Mouse (Mus musculus): Measurements from ENCODE around the gene Pabpc6. TPM values are rescaled to one million over a fixed set of nuclear protein-coding genes. Genes with fewer than 3 reads are reported as not detected.

The Pabpc6 gene
- polyA plus RNA-seq, 1 experiment from 2014 or later, result not detected

GRCm38 (mm10) chr17:9667955-9668354, 1.6 kb downstream of the Pabpc6 start:
- WGBS, result 86% methylated on average over 9 of the region's 9 CpGs

GRCm38 (mm10) chr17:9658651-9659050, 10.9 kb downstream of the Pabpc6 start:
- no peak for DNase-seq (ENCODE audit: low spot score)
- 63% methylated on average over 5 of the region's 5 CpGs for WGBS
- no peak overlapping the region for H3K4me3 ChIP-seq (ENCODE audit: low read depth, low read length)

More at GRCm38 (mm10) chr17:9667955-9668354, 1.6 kb downstream of the Pabpc6 start:
- no peaks in the 10 kb centered on the region for H3K9me3 ChIP-seq (ENCODE audit: control insufficient read depth, low read length)
- no peaks in the 10 kb centered on the region for H3K4me1 ChIP-seq (replicated peaks; ENCODE audit: control insufficient read depth, insufficient read depth, low read length)
- H3K36me3 ChIP-seq (ENCODE audit: control insufficient read depth, insufficient read depth, low read length), result no peaks in the 10 kb centered on the region
- DNase-seq (ENCODE audit: low spot score), result no peak
- no peak overlapping the region for H3K9ac ChIP-seq (ENCODE audit: low read depth, low read length)
- H3K27me3 ChIP-seq (replicated peaks; ENCODE audit: control insufficient read depth, insufficient read depth, low read length), result no peaks in the 10 kb centered on the region
- no peak overlapping the region for H3K4me2 ChIP-seq
- ATAC-seq (replicated peaks; ENCODE audit: low FRiP score), result no peak
- H3K4me3 ChIP-seq (ENCODE audit: low read depth, low read length), result no peak overlapping the region
- no peak overlapping the region for H3K27ac ChIP-seq (ENCODE audit: low read depth, low read length)

GRCm38 (mm10) chr17:9654155-9654554, 15.4 kb downstream of the Pabpc6 start:
- Histone ChIP-seq H3K9ac (ENCODE audit: low read depth, low read length) (no peak overlapping the region), H3K27ac (ENCODE audit: low read depth, low read length) (no peak overlapping the region), H3K4me2 (no peak overlapping the region), H3K9me3 (ENCODE audit: control insufficient read depth, low read length) (no peaks in the 10 kb centered on the region), H3K4me1 (replicated peaks; ENCODE audit: control insufficient read depth, insufficient read depth, low read length) (no peaks in the 10 kb centered on the region), H3K36me3 (ENCODE audit: control insufficient read depth, insufficient read depth, low read length) (no peaks in the 10 kb centered on the region), H3K4me3 (ENCODE audit: low read depth, low read length) (no peak overlapping the region), H3K27me3 (replicated peaks; ENCODE audit: control insufficient read depth, insufficient read depth, low read length) (no peaks in the 10 kb centered on the region)
- DNase-seq (ENCODE audit: low spot score), result no peak
- ATAC-seq (replicated peaks; ENCODE audit: low FRiP score), result no peak
- WGBS, result 76% methylated on average over 3 of the region's 3 CpGs

More at GRCm38 (mm10) chr17:9658651-9659050, 10.9 kb downstream of the Pabpc6 start:
- no peak overlapping the region for H3K27ac ChIP-seq (ENCODE audit: low read depth, low read length)
- no peaks in the 10 kb centered on the region for H3K27me3 ChIP-seq (replicated peaks; ENCODE audit: control insufficient read depth, insufficient read depth, low read length)
- H3K4me1 ChIP-seq (replicated peaks; ENCODE audit: control insufficient read depth, insufficient read depth, low read length), result no peaks in the 10 kb centered on the region
- no peak overlapping the region for H3K9ac ChIP-seq (ENCODE audit: low read depth, low read length)
- no peaks in the 10 kb centered on the region for H3K36me3 ChIP-seq (ENCODE audit: control insufficient read depth, insufficient read depth, low read length)
- no peak overlapping the region for H3K4me2 ChIP-seq
- no peak for ATAC-seq (replicated peaks; ENCODE audit: low FRiP score)
- no peaks in the 10 kb centered on the region for H3K9me3 ChIP-seq (ENCODE audit: control insufficient read depth, low read length)

- no peak for DNase-seq (ENCODE audit: low spot score)
- H3K27me3 ChIP-seq (replicated peaks; ENCODE audit: control insufficient read depth, insufficient read depth, low read length), result no peaks in the 10 kb centered on the region
- H3K36me3 ChIP-seq (ENCODE audit: control insufficient read depth, insufficient read depth, low read length), result no peaks in the 10 kb centered on the region
- no peaks in the 10 kb centered on the region for H3K4me1 ChIP-seq (replicated peaks; ENCODE audit: control insufficient read depth, insufficient read depth, low read length)
- H3K9me3 ChIP-seq (ENCODE audit: control insufficient read depth, low read length), result no peaks in the 10 kb centered on the region
- H3K4me3 ChIP-seq (ENCODE audit: low read depth, low read length), result no peak overlapping the region
- H3K27ac ChIP-seq (ENCODE audit: low read depth, low read length), result no peak overlapping the region
- H3K9ac ChIP-seq (ENCODE audit: low read depth, low read length), result no peak overlapping the region
- H3K4me2 ChIP-seq, result no peak overlapping the region
- no peak for ATAC-seq (replicated peaks; ENCODE audit: low FRiP score)
- 66% methylated on average over 4 of the region's 4 CpGs for WGBS
Measured at GRCm38 (mm10) chr17:9647644-9648043, 21.9 kb downstream of the Pabpc6 start.

- H3K27ac ChIP-seq (ENCODE audit: low read depth, low read length), result no peak overlapping the region
- no peaks in the 10 kb centered on the region for H3K27me3 ChIP-seq (replicated peaks; ENCODE audit: control insufficient read depth, insufficient read depth, low read length)
- H3K4me2 ChIP-seq, result no peak overlapping the region
- WGBS, result 65% methylated on average over 7 of the region's 7 CpGs
- H3K9ac ChIP-seq (ENCODE audit: low read depth, low read length), result no peak overlapping the region
- DNase-seq (ENCODE audit: low spot score) (no peak), ATAC-seq (replicated peaks; ENCODE audit: low FRiP score) (no peak)
- H3K4me3 ChIP-seq (ENCODE audit: low read depth, low read length), result no peak overlapping the region
- H3K9me3 ChIP-seq (ENCODE audit: control insufficient read depth, low read length), result no peaks in the 10 kb centered on the region
- no peaks in the 10 kb centered on the region for H3K36me3 ChIP-seq (ENCODE audit: control insufficient read depth, insufficient read depth, low read length)
- no peaks in the 10 kb centered on the region for H3K4me1 ChIP-seq (replicated peaks; ENCODE audit: control insufficient read depth, insufficient read depth, low read length)
Measured at GRCm38 (mm10) chr17:9643657-9644180, 25.8 kb downstream of the Pabpc6 start.

- Histone ChIP-seq H3K9me3 (ENCODE audit: control insufficient read depth, low read length) (no peaks in the 10 kb centered on the region), H3K4me2 (no peak overlapping the region), H3K4me3 (ENCODE audit: low read depth, low read length) (no peak overlapping the region), H3K36me3 (ENCODE audit: control insufficient read depth, insufficient read depth, low read length) (no peaks in the 10 kb centered on the region), H3K4me1 (replicated peaks; ENCODE audit: control insufficient read depth, insufficient read depth, low read length) (no peaks in the 10 kb centered on the region), H3K27me3 (replicated peaks; ENCODE audit: control insufficient read depth, insufficient read depth, low read length) (no peaks in the 10 kb centered on the region), H3K27ac (ENCODE audit: low read depth, low read length) (no peak overlapping the region), H3K9ac (ENCODE audit: low read depth, low read length) (no peak overlapping the region)
- ATAC-seq (replicated peaks; ENCODE audit: low FRiP score) (no peak), DNase-seq (ENCODE audit: low spot score) (no peak)
- WGBS, result 76% methylated on average over 4 of the region's 4 CpGs
Measured at GRCm38 (mm10) chr17:9637011-9637410, 32.5 kb downstream of the Pabpc6 start.

- DNase-seq (ENCODE audit: low spot score) (no peak), ATAC-seq (replicated peaks; ENCODE audit: low FRiP score) (no peak)
- H3K36me3 ChIP-seq (ENCODE audit: control insufficient read depth, insufficient read depth, low read length), result no peaks in the 10 kb centered on the region
- H3K4me1 ChIP-seq (replicated peaks; ENCODE audit: control insufficient read depth, insufficient read depth, low read length), result no peaks in the 10 kb centered on the region
- no peak overlapping the region for H3K4me2 ChIP-seq
- H3K9ac ChIP-seq (ENCODE audit: low read depth, low read length), result no peak overlapping the region
- no peak overlapping the region for H3K27ac ChIP-seq (ENCODE audit: low read depth, low read length)
- H3K9me3 ChIP-seq (ENCODE audit: control insufficient read depth, low read length), result no peaks in the 10 kb centered on the region
- no peaks in the 10 kb centered on the region for H3K27me3 ChIP-seq (replicated peaks; ENCODE audit: control insufficient read depth, insufficient read depth, low read length)
- no peak overlapping the region for H3K4me3 ChIP-seq (ENCODE audit: low read depth, low read length)
- 59% methylated on average over 16 of the region's 16 CpGs for WGBS
Measured at GRCm38 (mm10) chr17:9632579-9633252, 36.8 kb downstream of the Pabpc6 start.

GRCm38 (mm10) chr17:9632140-9632539, 37.4 kb downstream of the Pabpc6 start:
- no peak overlapping the region for H3K27ac ChIP-seq (ENCODE audit: low read depth, low read length)
- H3K9ac ChIP-seq (ENCODE audit: low read depth, low read length), result no peak overlapping the region
- no peaks in the 10 kb centered on the region for H3K36me3 ChIP-seq (ENCODE audit: control insufficient read depth, insufficient read depth, low read length)
- H3K27me3 ChIP-seq (replicated peaks; ENCODE audit: control insufficient read depth, insufficient read depth, low read length), result no peaks in the 10 kb centered on the region
- 55% methylated on average over 5 of the region's 5 CpGs for WGBS
- H3K4me2 ChIP-seq, result no peak overlapping the region
- H3K4me1 ChIP-seq (replicated peaks; ENCODE audit: control insufficient read depth, insufficient read depth, low read length), result no peaks in the 10 kb centered on the region
- H3K9me3 ChIP-seq (ENCODE audit: control insufficient read depth, low read length), result no peaks in the 10 kb centered on the region
- no peak for ATAC-seq (replicated peaks; ENCODE audit: low FRiP score)
- DNase-seq (ENCODE audit: low spot score), result no peak
- no peak overlapping the region for H3K4me3 ChIP-seq (ENCODE audit: low read depth, low read length)

- ATAC-seq (replicated peaks; ENCODE audit: low FRiP score) (no peak), DNase-seq (ENCODE audit: low spot score) (no peak)
- Histone ChIP-seq H3K4me3 (ENCODE audit: low read depth, low read length) (no peak overlapping the region), H3K9me3 (ENCODE audit: control insufficient read depth, low read length) (no peaks in the 10 kb centered on the region), H3K4me2 (no peak overlapping the region), H3K36me3 (ENCODE audit: control insufficient read depth, insufficient read depth, low read length) (no peaks in the 10 kb centered on the region), H3K9ac (ENCODE audit: low read depth, low read length) (no peak overlapping the region), H3K27ac (ENCODE audit: low read depth, low read length) (no peak overlapping the region), H3K27me3 (replicated peaks; ENCODE audit: control insufficient read depth, insufficient read depth, low read length) (no peaks in the 10 kb centered on the region), H3K4me1 (replicated peaks; ENCODE audit: control insufficient read depth, insufficient read depth, low read length) (no peaks in the 10 kb centered on the region)
- 86% methylated on average over 1 of the region's 1 CpGs for WGBS
Measured at GRCm38 (mm10) chr17:9631081-9631480, 38.4 kb downstream of the Pabpc6 start.

Measured in liver, embryonic 11.5 days (tissue).